Mouse (Mus musculus): ENCODE measurements around the gene Pcp2.

DNA sequence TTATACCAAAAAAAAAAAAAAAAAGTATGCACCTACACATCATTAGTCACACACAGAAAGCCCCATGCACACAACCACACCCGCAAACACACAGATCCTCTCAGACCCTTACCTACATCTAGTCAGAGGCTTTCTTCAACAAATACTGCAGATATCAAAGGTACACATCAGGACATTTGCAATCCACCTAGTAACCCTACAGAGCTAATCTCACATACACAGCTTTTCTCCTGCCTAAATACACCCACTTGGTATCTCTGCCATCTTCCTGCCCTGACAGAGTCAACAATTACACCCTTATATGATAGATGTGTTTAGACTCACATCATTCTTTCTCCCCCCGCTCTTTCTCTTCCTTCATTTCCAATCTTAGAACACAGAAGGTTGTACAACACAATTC, 38.9 kb downstream of the Pcp2 start:
- no peak for TF ChIP-seq CHD2 (IDR thresholded peaks at IDR 0.05; ENCODE audit: low read depth, low read length)
- TF ChIP-seq ZNF384 (IDR thresholded peaks at IDR 0.05; ENCODE audit: low read depth, low read length), result no peak
- TF ChIP-seq MAFK (IDR thresholded peaks at IDR 0.05; ENCODE audit: insufficient read depth, low read depth, low read length), result no peak
- TF ChIP-seq ZC3H11A (IDR thresholded peaks at IDR 0.05; ENCODE audit: borderline replicate concordance, low read depth, low read length), result no peak
- TF ChIP-seq HCFC1 (IDR thresholded peaks at IDR 0.05; ENCODE audit: borderline replicate concordance, insufficient read depth, low read length), result no peak
